Mouse (Mus musculus) heart, embryonic 11.5 days (tissue): ENCODE measurements at regions not wholly inside any gene's neighbourhood (a gene's known extent, or its start where the extent isn't known, plus 50 kb on each side); places are given as distances from the start of the nearest gene placed in this dataset.

Experiments used
- ATAC-seq: fragments of 200-750 bp; cut with Nextera tagmentation; replicated peaks from 2 replicates; pipeline ENCODE4 v1.8.0; 2017; ENCODE audit warnings: moderate library complexity; ENCODE audit not compliant: insufficient number of reproducible peaks, low FRiP score, low TSS enrichment
- H3K27ac ChIP-seq: fragments of 300-500 bp; sonication (generic); 2 replicates; pipeline ENCODE4 v1.5.1; 2014; ENCODE audit warnings: mild to moderate bottlenecking, low read depth, low read length
- H3K27me3 ChIP-seq: fragments of 300-500 bp; sonication (generic); 2 replicates; pipeline ENCODE4 v1.6.1; 2014; ENCODE audit warnings: mild to moderate bottlenecking, low read length, mixed read lengths; ENCODE audit not compliant: control insufficient read depth, insufficient read depth
- H3K36me3 ChIP-seq: fragments of 300-500 bp; sonication (generic); 2 replicates; pipeline ENCODE4 v1.6.1; 2014; ENCODE audit warnings: mild to moderate bottlenecking, low read length, moderate library complexity, mixed read lengths; ENCODE audit not compliant: control insufficient read depth, insufficient read depth
- H3K4me1 ChIP-seq: fragments of 300-500 bp; sonication (generic); 2 replicates; pipeline ENCODE4 v1.6.1; 2014; ENCODE audit warnings: low read length; ENCODE audit not compliant: control insufficient read depth, insufficient read depth
- H3K4me2 ChIP-seq: fragments of 300-500 bp; sonication (generic); 2 replicates; pipeline ENCODE4 v1.6.1; 2014; ENCODE audit warnings: mild to moderate bottlenecking, moderate library complexity
- H3K4me3 ChIP-seq: fragments of 300-500 bp; sonication (generic); 2 replicates; pipeline ENCODE4 v1.5.1; 2014; ENCODE audit warnings: low read depth, low read length
- H3K9ac ChIP-seq: fragments of 300-500 bp; sonication (generic); 2 replicates; pipeline ENCODE4 v1.6.1; 2014; ENCODE audit warnings: mild to moderate bottlenecking, low read depth, low read length, moderate library complexity
- H3K9me3 ChIP-seq: fragments of 300-500 bp; sonication (generic); replicated peaks from 2 replicates; pipeline ENCODE4 v1.6.1; 2016; ENCODE audit warnings: low read length; ENCODE audit not compliant: control insufficient read depth
- WGBS: fragments of 180-500 bp; shearing (Covaris S2); extraction: QIAGEN DNeasy Blood & Tissue Kit; methylation state at CpG from one replicate; pipeline ENCODE4 v1.1.7; 2014; ENCODE audit not compliant: insufficient replicate concordance; 5-methylcytosine and 5-hydroxymethylcytosine counted together

- no peaks in the 10 kb centered on the region for H3K4me1 ChIP-seq
- no peaks in the 10 kb centered on the region for H3K9me3 ChIP-seq
- no peak for ATAC-seq
- WGBS, result 75% methylated on average over 1 of the region's 1 CpGs
- no peak overlapping the region for H3K4me2 ChIP-seq
- H3K36me3 ChIP-seq, result no peaks in the 10 kb centered on the region
- no peak overlapping the region for H3K4me3 ChIP-seq
- H3K27me3 ChIP-seq, result no peaks in the 10 kb centered on the region
- no peak overlapping the region for H3K27ac ChIP-seq
- no peak overlapping the region for H3K9ac ChIP-seq
Measured at GRCm38 (mm10) chr5:52057261-52057660, 133.1 kb downstream of the Dhx15 start.

DNA sequence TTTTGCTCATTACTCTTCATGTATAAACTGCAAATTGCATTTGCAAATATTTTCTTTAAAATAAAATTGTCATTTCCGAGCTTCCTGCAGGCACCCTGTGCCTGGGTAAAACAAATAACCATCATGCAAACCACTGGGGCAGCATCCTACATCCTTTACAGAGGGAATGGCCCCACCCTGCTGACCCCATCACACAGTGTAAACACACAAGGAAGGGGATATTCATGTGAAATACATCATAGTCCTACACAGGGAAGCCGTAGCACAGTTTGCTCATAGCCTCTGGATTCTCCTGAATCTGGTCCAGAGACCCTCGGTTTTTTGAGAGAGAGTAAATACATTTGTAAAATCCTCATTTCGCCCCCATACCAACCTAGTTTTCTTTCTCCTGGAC lies 138.2 kb downstream of the Dhx15 start:
- 0 out of 2 replicates have a peak overlapping the region, but pooled peaks have one; percentile 39 for H3K9ac ChIP-seq
- ATAC-seq, result no peak

DNA sequence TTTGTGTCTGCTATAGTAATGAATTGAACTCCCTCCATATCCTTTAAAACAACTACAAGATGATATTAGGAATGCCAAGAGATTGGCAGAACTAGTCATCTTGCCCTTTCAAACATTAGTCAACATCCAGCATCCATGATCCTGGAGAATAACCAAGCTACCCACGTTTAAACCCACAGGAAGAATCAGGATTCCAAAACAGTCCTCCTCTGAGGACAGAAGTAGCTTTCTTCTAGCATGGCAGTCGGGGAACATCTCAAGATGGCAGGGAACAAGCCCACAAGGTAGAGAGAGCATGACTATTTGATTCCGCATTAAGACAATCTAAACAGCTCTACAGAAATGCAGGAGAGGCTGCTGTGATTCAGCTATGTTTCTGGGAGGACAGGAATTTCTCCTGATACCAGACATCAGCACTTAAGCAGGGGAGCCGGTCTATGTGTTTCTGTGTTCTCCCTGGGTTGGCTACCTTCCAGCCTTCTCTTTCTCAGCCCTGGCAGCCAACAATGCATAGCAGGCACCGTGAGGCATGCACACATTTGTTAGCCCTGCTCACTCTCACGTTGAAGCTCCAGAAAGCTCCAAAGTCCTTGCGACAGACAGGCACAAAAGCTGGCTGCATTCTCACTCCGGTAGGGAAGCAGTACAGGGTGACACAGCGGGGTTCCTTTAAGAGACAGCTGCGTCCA lies 138.8 kb downstream of the Dhx15 start:
- 41% methylated on average over 10 of the region's 10 CpGs for WGBS
- no peak overlapping the region for H3K4me3 ChIP-seq
- peaks cover 6% of the 10 kb centered on the region for H3K4me1 ChIP-seq
- H3K9me3 ChIP-seq, result no peaks in the 10 kb centered on the region
- peak; percentile 57; the same call in 1 of the 2 replicates for ATAC-seq
- H3K9ac ChIP-seq, result 0 out of 2 replicates have a peak overlapping the region, but pooled peaks have one; percentile 39
- peak overlapping the region; percentile 70 for H3K27ac ChIP-seq
- H3K36me3 ChIP-seq, result no peaks in the 10 kb centered on the region
- H3K27me3 ChIP-seq, result no peaks in the 10 kb centered on the region
- H3K4me2 ChIP-seq, result peak overlapping the region; percentile 35

More for the DNA sequence above, 138.2 kb downstream of the Dhx15 start:
- H3K36me3 ChIP-seq, result no peaks in the 10 kb centered on the region
- H3K4me3 ChIP-seq, result no peak overlapping the region
- peak overlapping the region; percentile 70 for H3K27ac ChIP-seq
- peaks cover 6% of the 10 kb centered on the region; the same call in 1 of the 2 replicates for H3K4me1 ChIP-seq
- H3K27me3 ChIP-seq, result no peaks in the 10 kb centered on the region
- peak overlapping the region; percentile 35 for H3K4me2 ChIP-seq
- H3K9me3 ChIP-seq, result no peaks in the 10 kb centered on the region
- WGBS, result 78% methylated on average over 4 of the region's 4 CpGs

- H3K4me2 ChIP-seq, result no peak overlapping the region
- H3K9ac ChIP-seq, result no peak overlapping the region
- no peak for ATAC-seq
- H3K4me3 ChIP-seq, result no peak overlapping the region
- no peaks in the 10 kb centered on the region for H3K27me3 ChIP-seq
- H3K4me1 ChIP-seq, result peaks cover 6% of the 10 kb centered on the region
- H3K27ac ChIP-seq, result no peak overlapping the region
- H3K36me3 ChIP-seq, result no peaks in the 10 kb centered on the region
- WGBS, result 79% methylated on average over 1 of the region's 1 CpGs
- H3K9me3 ChIP-seq, result no peaks in the 10 kb centered on the region
Measured at GRCm38 (mm10) chr5:52048790-52049189, 141.5 kb downstream of the Dhx15 start.

- Histone ChIP-seq H3K4me1 (peaks cover 3% of the 10 kb centered on the region), H3K27ac (no peak overlapping the region), H3K27me3 (no peaks in the 10 kb centered on the region), H3K36me3 (no peaks in the 10 kb centered on the region), H3K9ac (no peak overlapping the region), H3K9me3 (no peaks in the 10 kb centered on the region), H3K4me3 (no peak overlapping the region), H3K4me2 (no peak overlapping the region)
- no peak for ATAC-seq
- 45% methylated on average over 3 of the region's 3 CpGs for WGBS
Measured at GRCm38 (mm10) chr5:52046704-52047103, 143.6 kb downstream of the Dhx15 start.

- 51% methylated on average over 3 of the region's 3 CpGs for WGBS
- ATAC-seq, result no peak
- Histone ChIP-seq H3K36me3 (no peaks in the 10 kb centered on the region), H3K4me3 (no peak overlapping the region), H3K9ac (no peak overlapping the region), H3K27ac (no peak overlapping the region), H3K27me3 (no peaks in the 10 kb centered on the region), H3K9me3 (no peaks in the 10 kb centered on the region), H3K4me1 (peaks cover 11% of the 10 kb centered on the region), H3K4me2 (no peak overlapping the region)
Measured at GRCm38 (mm10) chr5:52044101-52044500, 146.2 kb downstream of the Dhx15 start.

- Histone ChIP-seq H3K9me3 (no peaks in the 10 kb centered on the region), H3K4me2 (no peak overlapping the region), H3K27me3 (no peaks in the 10 kb centered on the region), H3K27ac (no peak overlapping the region), H3K4me1 (peaks cover 11% of the 10 kb centered on the region), H3K9ac (no peak overlapping the region), H3K36me3 (no peaks in the 10 kb centered on the region), H3K4me3 (no peak overlapping the region)
- WGBS, result 68% methylated on average over 3 of the region's 3 CpGs
- no peak for ATAC-seq
Measured at GRCm38 (mm10) chr5:52041447-52041846, 148.9 kb downstream of the Dhx15 start.

DNA sequence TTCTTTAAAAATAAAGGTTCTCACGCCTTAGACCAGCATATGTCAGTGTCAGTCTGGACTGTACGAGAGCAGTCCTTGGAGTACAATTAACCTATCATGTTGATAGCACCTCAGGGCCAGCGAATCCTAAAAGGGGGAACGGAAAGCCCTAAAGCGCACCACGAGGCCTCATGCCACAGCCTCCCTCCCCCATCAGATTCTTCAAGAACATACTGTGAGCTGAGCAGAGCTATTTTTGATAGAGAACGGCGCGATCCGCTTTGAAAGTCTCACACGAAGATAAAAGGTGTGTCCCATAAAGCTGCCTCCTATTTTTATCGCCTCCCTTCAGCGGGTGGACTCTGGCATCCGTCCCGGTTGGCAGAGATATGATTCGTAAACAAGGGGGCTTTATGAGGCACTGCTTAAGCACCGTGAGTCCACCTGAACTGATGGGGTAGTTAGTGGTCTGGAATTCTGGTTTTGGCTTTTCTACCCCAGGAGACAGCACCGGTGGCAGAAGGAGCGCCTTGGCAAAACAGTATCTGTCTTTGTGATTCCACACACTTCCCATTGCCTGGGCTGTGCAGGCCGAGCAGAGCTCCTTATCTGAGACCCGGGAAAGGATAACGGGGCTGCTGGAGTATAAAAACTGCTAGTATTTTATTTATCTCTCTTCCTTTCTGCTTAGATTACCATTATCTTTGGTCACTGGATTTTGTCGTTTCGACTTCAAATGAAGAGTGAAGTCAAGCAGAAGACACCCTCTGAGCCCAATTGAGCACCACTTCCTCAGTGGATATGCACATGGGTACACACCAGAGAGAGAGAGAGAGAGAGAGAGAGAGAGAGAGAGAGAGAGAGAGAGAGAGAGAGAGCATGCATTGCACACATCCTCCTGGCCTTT lies 149.6 kb downstream of the Dhx15 start:
- Histone ChIP-seq H3K9ac (no peak overlapping the region), H3K27ac (peak overlapping the region; percentile 64; the same call in 1 of the 2 replicates), H3K4me1 (peaks cover 11% of the 10 kb centered on the region), H3K4me2 (peak overlapping the region; percentile 55), H3K4me3 (peak overlapping the region; percentile 21; the same call in 1 of the 2 replicates), H3K27me3 (no peaks in the 10 kb centered on the region), H3K36me3 (no peaks in the 10 kb centered on the region), H3K9me3 (no peaks in the 10 kb centered on the region)
- WGBS, result 18% methylated on average over 24 of the region's 24 CpGs
- peak; percentile 42; the same call in 1 of the 2 replicates for ATAC-seq
